Mouse (Mus musculus) olfactory bulb, adult 2 months (tissue): Measurements from ENCODE around the gene Hs6st2. TPM values are rescaled to one million over a fixed set of nuclear protein-coding genes. Genes with fewer than 3 reads are reported as not detected.

Experiments
- H3K27ac ChIP-seq: fragments of 200-500 bp; 2 replicates; pipeline ENCODE4 v1.5.1; 2012; ENCODE audit warnings: low read depth, low read length; ENCODE audit not compliant: insufficient read depth
- H3K4me1 ChIP-seq: fragments of 200-500 bp; 2 replicates; pipeline ENCODE4 v1.6.1; 2012; ENCODE audit warnings: low read length; ENCODE audit not compliant: control insufficient read depth, insufficient read depth
- H3K4me3 ChIP-seq: fragments of 200-500 bp; 2 replicates; pipeline ENCODE4 v1.5.1; 2012; ENCODE audit warnings: mild to moderate bottlenecking, low read depth, low read length, moderate library complexity; ENCODE audit not compliant: insufficient read depth
- CTCF ChIP-seq: fragments of 200-500 bp; IDR thresholded peaks from 2 replicates; pipeline ENCODE4 v1.5.1; 2012; ENCODE audit warnings: low read depth, mild to moderate bottlenecking, low read length, moderate library complexity; ENCODE audit not compliant: insufficient read depth
- POLR2A ChIP-seq: fragments of 200-500 bp; IDR thresholded peaks from 2 replicates; pipeline ENCODE4 v1.6.1; 2012; ENCODE audit warnings: mild to moderate bottlenecking, low read depth, low read length, moderate library complexity; ENCODE audit not compliant: insufficient read depth
- WGBS: fragments of 180-500 bp; shearing (Covaris S2); methylation state at CpG from one replicate; pipeline ENCODE4 v1.1.7; 2018; 5-methylcytosine and 5-hydroxymethylcytosine counted together
- polyA plus RNA-seq: library from polyadenylated mRNA; stranded (reverse); fragments of >200 nt; gene quantifications from 2 replicates; pipeline ENCODE4 v1.2.4, GENCODE M21; 2012; ENCODE audit warnings: low replicate concordance; ENCODE audit not compliant: missing spikeins, insufficient read depth, insufficient read length

Gene Hs6st2
- polyA plus RNA-seq, 1 experiment = not detected

GRCm38 (mm10) chrX:51592751-51593150, 88.9 kb downstream of the Hs6st2 start:
- Histone ChIP-seq H3K4me3 (no peak overlapping the region), H3K27ac (peak overlapping the region; percentile 37; the same call in 1 of the 2 replicates), H3K4me1 (no peaks in the 10 kb centered on the region)
- TF ChIP-seq POLR2A = no peak
- TF ChIP-seq CTCF = no peak
- 76% methylated on average over 1 of the region's 1 CpGs for WGBS

GRCm38 (mm10) chrX:51590448-51591010, 91.1 kb downstream of the Hs6st2 start:
- TF ChIP-seq CTCF (no peak), POLR2A (no peak)
- Histone ChIP-seq H3K4me1 (no peaks in the 10 kb centered on the region), H3K4me3 (no peak overlapping the region), H3K27ac (no peak overlapping the region)
- 91% methylated on average over 8 of the region's 8 CpGs for WGBS

- Histone ChIP-seq H3K27ac (no peak overlapping the region), H3K4me3 (no peak overlapping the region), H3K4me1 (no peaks in the 10 kb centered on the region)
- WGBS = 45% methylated on average over 3 of the region's 3 CpGs
- TF ChIP-seq CTCF = no peak
- TF ChIP-seq POLR2A = no peak
Observed at GRCm38 (mm10) chrX:51585444-51585843, 96.2 kb downstream of the Hs6st2 start.

- H3K27ac ChIP-seq = no peak overlapping the region
- no peak overlapping the region for H3K4me3 ChIP-seq
- no peaks in the 10 kb centered on the region for H3K4me1 ChIP-seq
- 58% methylated on average over 3 of the region's 3 CpGs for WGBS
- no peak for TF ChIP-seq POLR2A
- no peak for TF ChIP-seq CTCF
Observed at GRCm38 (mm10) chrX:51581704-51582103, 100.0 kb downstream of the Hs6st2 start.

- Histone ChIP-seq H3K4me1 (no peaks in the 10 kb centered on the region), H3K4me3 (no peak overlapping the region), H3K27ac (no peak overlapping the region)
- no peak for TF ChIP-seq CTCF
- TF ChIP-seq POLR2A = no peak
- 83% methylated on average over 1 of the region's 1 CpGs for WGBS
Observed at GRCm38 (mm10) chrX:51561880-51562279, 119.8 kb downstream of the Hs6st2 start.

- no peak overlapping the region for H3K4me3 ChIP-seq
- TF ChIP-seq POLR2A = no peak
- TF ChIP-seq CTCF = no peak
- H3K27ac ChIP-seq = no peak overlapping the region
- no peaks in the 10 kb centered on the region for H3K4me1 ChIP-seq
- WGBS = 79% methylated on average over 5 of the region's 5 CpGs
Observed at GRCm38 (mm10) chrX:51539626-51540025, 142.0 kb downstream of the Hs6st2 start.

- no peak for TF ChIP-seq CTCF
- no peak for TF ChIP-seq POLR2A
- 85% methylated on average over 3 of the region's 3 CpGs for WGBS
- no peak overlapping the region for H3K27ac ChIP-seq
Observed at GRCm38 (mm10) chrX:51537082-51537481, 144.6 kb downstream of the Hs6st2 start.

GRCm38 (mm10) chrX:51535226-51535625, 146.4 kb downstream of the Hs6st2 start:
- no peaks in the 10 kb centered on the region for H3K4me1 ChIP-seq
- TF ChIP-seq CTCF = no peak
- no peak overlapping the region for H3K4me3 ChIP-seq
- WGBS = 92% methylated on average over 6 of the region's 6 CpGs
- H3K27ac ChIP-seq = no peak overlapping the region

More at GRCm38 (mm10) chrX:51537082-51537481, 144.6 kb downstream of the Hs6st2 start:
- no peaks in the 10 kb centered on the region for H3K4me1 ChIP-seq
- no peak overlapping the region for H3K4me3 ChIP-seq

GRCm38 (mm10) chrX:51531136-51531535, 150.5 kb downstream of the Hs6st2 start:
- no peak for TF ChIP-seq CTCF
- no peak for TF ChIP-seq POLR2A
- no peak overlapping the region for H3K27ac ChIP-seq
- 48% methylated on average over 1 of the region's 1 CpGs for WGBS
- no peak overlapping the region for H3K4me3 ChIP-seq
- H3K4me1 ChIP-seq = no peaks in the 10 kb centered on the region

GRCm38 (mm10) chrX:51528601-51529000, 153.1 kb downstream of the Hs6st2 start:
- Histone ChIP-seq H3K4me3 (no peak overlapping the region), H3K27ac (no peak overlapping the region), H3K4me1 (no peaks in the 10 kb centered on the region)
- TF ChIP-seq CTCF (no peak), POLR2A (no peak)
